Mouse (Mus musculus) cerebellum, adult 11-12 months (tissue): ENCODE measurements around the gene Ncoa1.
"Not testable (repeated sequence)": the region's sequence is repeated elsewhere in the genome, so short reads cannot be mapped to it uniquely, and the experiment has no call there.

ENCODE experiments used
- DNase-seq: peaks from one replicate; pipeline ENCODE4 v3.0.0; 2022

Ncoa1 gene

GRCm38 (mm10) chr12:4392074-4392473, 84.9 kb downstream of the Ncoa1 start:
- no peak for DNase-seq

GRCm38 (mm10) chr12:4391256-4391655, 85.7 kb downstream of the Ncoa1 start:
- DNase-seq: no peak

GRCm38 (mm10) chr12:4390721-4391120, 86.3 kb downstream of the Ncoa1 start:
- no peak for DNase-seq

- no peak for DNase-seq
Measured at GRCm38 (mm10) chr12:4386077-4386719, 90.8 kb downstream of the Ncoa1 start.

GRCm38 (mm10) chr12:4383061-4383460, 93.9 kb downstream of the Ncoa1 start:
- no peak for DNase-seq

GRCm38 (mm10) chr12:4379298-4379957, 97.6 kb downstream of the Ncoa1 start:
- no peak for DNase-seq

GRCm38 (mm10) chr12:4376475-4376874, 100.5 kb downstream of the Ncoa1 start:
- DNase-seq: peak; percentile 42

- no peak for DNase-seq
Measured at GRCm38 (mm10) chr12:4374816-4375493, 102.0 kb downstream of the Ncoa1 start.

- peak; percentile 31 for DNase-seq
Measured at GRCm38 (mm10) chr12:4371406-4371805, 105.6 kb downstream of the Ncoa1 start.

GRCm38 (mm10) chr12:4365951-4366350, 111.0 kb downstream of the Ncoa1 start:
- DNase-seq: no peak

GRCm38 (mm10) chr12:4359475-4359874, 117.5 kb downstream of the Ncoa1 start:
- DNase-seq: no peak

- DNase-seq: not testable (repeated sequence)
Measured at GRCm38 (mm10) chr12:4358653-4359052, 118.3 kb downstream of the Ncoa1 start.

- no peak for DNase-seq
Measured at GRCm38 (mm10) chr12:4358100-4358499, 118.9 kb downstream of the Ncoa1 start.

- DNase-seq: no peak
Measured at GRCm38 (mm10) chr12:4356834-4357445, 120.0 kb downstream of the Ncoa1 start.

- no peak for DNase-seq
Measured at GRCm38 (mm10) chr12:4355019-4355730, 121.8 kb downstream of the Ncoa1 start.

GRCm38 (mm10) chr12:4343216-4343615, 133.8 kb downstream of the Ncoa1 start:
- DNase-seq: no peak

GRCm38 (mm10) chr12:4342087-4342486, 134.9 kb downstream of the Ncoa1 start:
- DNase-seq: no peak

GRCm38 (mm10) chr12:4340325-4340924, 136.6 kb downstream of the Ncoa1 start:
- DNase-seq: no peak

GRCm38 (mm10) chr12:4323604-4324003, 153.4 kb downstream of the Ncoa1 start:
- no peak for DNase-seq

GRCm38 (mm10) chr12:4322227-4322626, 154.8 kb downstream of the Ncoa1 start:
- no peak for DNase-seq

GRCm38 (mm10) chr12:4313824-4314223, 163.2 kb downstream of the Ncoa1 start:
- DNase-seq: no peak

- no peak for DNase-seq
Measured at GRCm38 (mm10) chr12:4306712-4307313, 170.2 kb downstream of the Ncoa1 start.
